Mouse (Mus musculus) heart, postnatal 10 days (tissue): ENCODE data around the gene Ptpru. TPM values are rescaled to one million over a fixed set of nuclear protein-coding genes. Genes with fewer than 3 reads are reported as not detected.
"Not testable (repeated sequence)": the region's sequence is repeated elsewhere in the genome, so short reads cannot be mapped to it uniquely, and the experiment has no call there.

Source experiments
- DNase-seq, 2 experiments: peaks; one replicate each; pipeline ENCODE4 v3.0.0; 2021
- intact Hi-C: fragments of 180-260 bp; cut with DNase I; formaldehyde crosslinking; loops from one replicate; pipeline ENCODE4 v1.15.1; 2025
- total RNA-seq, 2 experiments: library from RNA; stranded (reverse); gene quantifications; 2 replicates each; pipeline ENCODE4 v1.2.3; 2021

The Ptpru gene
- total RNA-seq, 2 experiments from 2014 or later = 2.0 to 3.0 TPM

- peak; percentile 49 to 56 for DNase-seq
- intact Hi-C loops = loop anchor here (5.0 to 10.0 kb wide), 3 partner anchors 352 to 432 kb away; no protein-coding TSS in a partner anchor
Measured at GRCm38 (mm10) chr4:131836891-131837491, 1.1 kb downstream of the Ptpru start.

- intact Hi-C loops = loop anchor here (5.0 to 10.0 kb wide), 3 partner anchors 352 to 432 kb away; no protein-coding TSS in a partner anchor
Measured at GRCm38 (mm10) chr4:131836351-131836881, 1.7 kb downstream of the Ptpru start.

GRCm38 (mm10) chr4:131833971-131834609 is 4.0 kb downstream of the Ptpru start:
- intact Hi-C loops = loop anchor here (10.0 kb wide), 2 partner anchors 349 to 429 kb away; no protein-coding TSS in a partner anchor
- DNase-seq = peak in 1 of 2 experiments; percentile 31

More at GRCm38 (mm10) chr4:131836351-131836881, 1.7 kb downstream of the Ptpru start:
- peak; percentile 25 to 43 for DNase-seq

- DNase-seq = no peak
- intact Hi-C loops = loop anchor here (10.0 kb wide), 2 partner anchors 348 to 428 kb away; no protein-coding TSS in a partner anchor
Measured at GRCm38 (mm10) chr4:131832759-131833407, 5.2 kb downstream of the Ptpru start.

GRCm38 (mm10) chr4:131831546-131832045 is 6.5 kb downstream of the Ptpru start:
- intact Hi-C loops = loop anchor here (10.0 kb wide), 2 partner anchors 347 to 427 kb away; no protein-coding TSS in a partner anchor
- DNase-seq = no peak

- intact Hi-C loops = no loop called here
- no peak for DNase-seq
Measured at GRCm38 (mm10) chr4:131829123-131829522, 9.0 kb downstream of the Ptpru start.

- intact Hi-C loops = no loop called here
Measured at GRCm38 (mm10) chr4:131826905-131827304, 11.2 kb downstream of the Ptpru start.

GRCm38 (mm10) chr4:131825830-131826229 is 12.3 kb downstream of the Ptpru start:
- peak; percentile 13 to 31 for DNase-seq
- intact Hi-C loops = no loop called here

More at GRCm38 (mm10) chr4:131826905-131827304, 11.2 kb downstream of the Ptpru start:
- no peak for DNase-seq

- intact Hi-C loops = no loop called here
- DNase-seq = no peak
Measured at GRCm38 (mm10) chr4:131824939-131825338, 13.1 kb downstream of the Ptpru start.

- intact Hi-C loops = no loop called here
- no peak for DNase-seq
Measured at GRCm38 (mm10) chr4:131822583-131822982, 15.5 kb downstream of the Ptpru start.

- DNase-seq = no peak
- intact Hi-C loops = no loop called here
Measured at GRCm38 (mm10) chr4:131821161-131821731, 16.8 kb downstream of the Ptpru start.

GRCm38 (mm10) chr4:131818926-131819325 is 19.2 kb downstream of the Ptpru start:
- DNase-seq = no peak
- intact Hi-C loops = no loop called here

GRCm38 (mm10) chr4:131815774-131816173 is 22.3 kb downstream of the Ptpru start:
- intact Hi-C loops = no loop called here
- DNase-seq = no peak

- intact Hi-C loops = no loop called here
- no peak for DNase-seq
Measured at GRCm38 (mm10) chr4:131814869-131815268, 23.2 kb downstream of the Ptpru start.

GRCm38 (mm10) chr4:131813798-131814197 is 24.3 kb downstream of the Ptpru start:
- intact Hi-C loops = no loop called here
- no peak for DNase-seq

- no peak for DNase-seq
- intact Hi-C loops = no loop called here
Measured at GRCm38 (mm10) chr4:131812458-131812857, 25.6 kb downstream of the Ptpru start.

- intact Hi-C loops = no loop called here
- DNase-seq = no peak
Measured at GRCm38 (mm10) chr4:131805255-131805654, 32.8 kb downstream of the Ptpru start.

GRCm38 (mm10) chr4:131804732-131805131 is 33.4 kb downstream of the Ptpru start:
- DNase-seq, intact Hi-C loops: not testable (repeated sequence)

GRCm38 (mm10) chr4:131803846-131804245 is 34.2 kb downstream of the Ptpru start:
- intact Hi-C loops = no loop called here
- no peak for DNase-seq

- DNase-seq = no peak
- intact Hi-C loops = no loop called here
Measured at GRCm38 (mm10) chr4:131798968-131799367, 39.1 kb downstream of the Ptpru start.

- no peak for DNase-seq
Measured at GRCm38 (mm10) chr4:131797920-131798319, 40.2 kb downstream of the Ptpru start.

More at GRCm38 (mm10) chr4:131797920-131798319, 40.2 kb downstream of the Ptpru start:
- intact Hi-C loops = no loop called here
